Mouse (Mus musculus) frontal cortex, postnatal 14 days (tissue): ENCODE data around the gene Slc45a2.

Source experiments
- DNase-seq, 2 experiments: peaks; one replicate each; pipeline ENCODE4 v3.0.0; 2022; ENCODE audit warnings: low spot score in 2 of 2

The Slc45a2 gene

GRCm38 (mm10) chr15:11004646-11005045 is 4.1 kb downstream of the Slc45a2 start:
- DNase-seq, result no peak

- no peak for DNase-seq
Observed at GRCm38 (mm10) chr15:11008756-11009155, 8.2 kb downstream of the Slc45a2 start.

- DNase-seq, result no peak
Observed at GRCm38 (mm10) chr15:11010976-11011548, 10.5 kb downstream of the Slc45a2 start.

- DNase-seq, result no peak
Observed at GRCm38 (mm10) chr15:11014931-11015330, 14.4 kb downstream of the Slc45a2 start.

- DNase-seq, result no peak
Observed at GRCm38 (mm10) chr15:11026801-11027561, 26.5 kb downstream of the Slc45a2 start.

GRCm38 (mm10) chr15:11030188-11030587 is 29.7 kb downstream of the Slc45a2 start:
- no peak for DNase-seq

- DNase-seq, result no peak
Observed at GRCm38 (mm10) chr15:11035947-11036474, 35.5 kb downstream of the Slc45a2 start.

GRCm38 (mm10) chr15:11036535-11037375 is 36.2 kb downstream of the Slc45a2 start:
- no peak for DNase-seq

GRCm38 (mm10) chr15:11037376-11037695 is 36.8 kb downstream of the Slc45a2 start:
- DNase-seq, result no peak

- no peak for DNase-seq
Observed at GRCm38 (mm10) chr15:11037711-11038110, 37.2 kb downstream of the Slc45a2 start, which contains the start of gene Rxfp3. Rxfp3 (minus strand) TSS chr15:11037991.

GRCm38 (mm10) chr15:11038476-11038875 is 38.0 kb downstream of the Slc45a2 start:
- DNase-seq, result peak in 1 of 2 experiments; percentile 41

- DNase-seq, result no peak
Observed at GRCm38 (mm10) chr15:11040067-11040466, 39.5 kb downstream of the Slc45a2 start.

GRCm38 (mm10) chr15:11041229-11041628 is 40.7 kb downstream of the Slc45a2 start:
- no peak for DNase-seq

GRCm38 (mm10) chr15:11042828-11043227 is 42.3 kb downstream of the Slc45a2 start:
- DNase-seq, result no peak

GRCm38 (mm10) chr15:11053678-11054439 is 53.3 kb downstream of the Slc45a2 start:
- no peak for DNase-seq

- DNase-seq, result no peak
Observed at GRCm38 (mm10) chr15:11054440-11055080, 54.0 kb downstream of the Slc45a2 start.

- DNase-seq, result no peak
Observed at GRCm38 (mm10) chr15:11062903-11063302, 62.4 kb downstream of the Slc45a2 start.

- no peak for DNase-seq
Observed at GRCm38 (mm10) chr15:11064160-11064557, 63.6 kb downstream of the Slc45a2 start.

GRCm38 (mm10) chr15:11064558-11065411 is 64.3 kb downstream of the Slc45a2 start, which contains the start of gene Adamts12:
Adamts12 (plus strand) TSS chr15:11064790.
- DNase-seq, result no peak
